In the genomic region with DNA sequence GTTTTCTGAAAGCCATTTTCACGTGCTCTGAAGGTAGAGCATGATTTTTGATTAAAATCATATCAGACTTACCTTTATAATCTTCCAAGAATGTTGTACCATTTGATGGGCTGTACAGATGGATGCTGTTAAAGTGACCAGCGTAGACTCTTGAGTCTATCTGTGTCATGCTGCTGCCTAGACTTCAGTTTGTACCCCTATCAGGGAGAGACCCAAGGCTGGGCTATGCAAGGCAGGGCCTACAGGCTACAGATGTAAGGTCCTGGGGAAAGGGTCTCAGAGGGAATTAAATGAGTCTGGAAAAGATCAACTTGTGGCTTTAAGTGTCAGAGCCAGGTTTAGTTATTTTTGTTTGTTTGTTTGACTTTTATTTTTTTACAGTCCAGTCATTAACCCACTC, we compare ENCODE assay signal across 18 mouse cellular contexts.
"Had no signal": no experiment of that assay in that cellular context is flagged by ENCODE, and none has a peak within 500 bp of the region (broad histone marks: within the 10 kb centered on the region; RNA-seq: fewer than 3 reads in every experiment).

No protein-coding gene starts in this region.

- H3K4me3 ChIP-seq: midbrain, embryonic 13.5 days; midbrain, embryonic 15.5 days; myocyte; neural tube, embryonic 13.5 days; neural tube, embryonic 15.5 days had no signal

- H3K9me3 ChIP-seq: midbrain, embryonic 13.5 days; midbrain, embryonic 15.5 days; neural tube, embryonic 13.5 days; neural tube, embryonic 15.5 days had no signal

- H3K27ac ChIP-seq: midbrain, embryonic 13.5 days; midbrain, embryonic 15.5 days; neural tube, embryonic 13.5 days; neural tube, embryonic 15.5 days had no signal

- H3K36me3 ChIP-seq: midbrain, embryonic 13.5 days; midbrain, embryonic 15.5 days; neural tube, embryonic 13.5 days; neural tube, embryonic 15.5 days had no signal

- H3K27me3 ChIP-seq: midbrain, embryonic 13.5 days; midbrain, embryonic 15.5 days; neural tube, embryonic 13.5 days; neural tube, embryonic 15.5 days had no signal

- H3K9ac ChIP-seq: lung, embryonic 14.5 days; midbrain, embryonic 13.5 days; midbrain, embryonic 15.5 days; neural tube, embryonic 13.5 days; neural tube, embryonic 15.5 days had no signal

- H3K4me1 ChIP-seq: midbrain, embryonic 13.5 days; midbrain, embryonic 15.5 days; neural tube, embryonic 13.5 days; neural tube, embryonic 15.5 days had no signal

- ATAC-seq: midbrain, embryonic 13.5 days; midbrain, embryonic 15.5 days had no signal

- DNase-seq: lung, adult 18-20 months; lung, embryonic 14.5 days; lung, postnatal 10 days; lung, postnatal 4 days; retina, postnatal 1 day; right cerebral cortex, adult 18-20 months; right cerebral cortex, postnatal 25 days; right cerebral cortex, postnatal 4 days; spleen, adult 18-20 months; thymus, adult 18-20 months; thymus, postnatal 14 days; thymus, postnatal 36 days had no signal

- H3K4me2 ChIP-seq: lung, embryonic 14.5 days; midbrain, embryonic 11.5 days; midbrain, embryonic 13.5 days; midbrain, embryonic 15.5 days; neural tube, embryonic 13.5 days; neural tube, embryonic 15.5 days had no signal
